Mouse (Mus musculus): ENCODE measurements around the gene Mastl. TPM values are rescaled to one million over a fixed set of nuclear protein-coding genes. Genes with fewer than 3 reads are reported as not detected.

The Mastl gene
- polyA plus RNA-seq, 1 experiment from 2014 or later = 5.3 TPM

GRCm38 (mm10) chr2:23068370-23068737 is 87.5 kb downstream of the Mastl start:
- Histone ChIP-seq H3K4me2 (ENCODE audit: low read length) (peak overlapping the region; percentile 97), H3K4me3 (replicated peaks; ENCODE audit: low read depth, low read length) (peak overlapping the region; percentile 64), H3K9ac (ENCODE audit: low read depth, low read length) (peak overlapping the region; percentile 75), H3K27ac (peak overlapping the region; percentile 98), H3K27me3 (ENCODE audit: insufficient read depth, low read length) (no peaks in the 10 kb centered on the region), H3K9me3 (replicated peaks; ENCODE audit: low read length) (no peaks in the 10 kb centered on the region), H3K4me1 (replicated peaks; ENCODE audit: insufficient read depth, low read length) (no peaks in the 10 kb centered on the region; the same call in 1 of the 2 replicates), H3K36me3 (ENCODE audit: insufficient read depth, low read length) (0 out of 2 replicates have a peak, but pooled peaks cover under 1% of the 10 kb centered on the region)
- WGBS = 2% methylated on average over 21 of the region's 21 CpGs
- DNase-seq (ENCODE audit: low spot score) = no peak
- no peak for TF ChIP-seq CTCF (IDR thresholded peaks at IDR 0.05; ENCODE audit: low read depth)
- peak; percentile 65 for ATAC-seq (replicated peaks; ENCODE audit: low FRiP score, low read depth)

GRCm38 (mm10) chr2:23067552-23068369 is 88.1 kb downstream of the Mastl start, which contains the start of gene Acbd5:
TSS of gene Acbd5 (plus strand) at chr2:23068167.
- peak within 1 kb of the TSS; percentile 64 for H3K4me3 ChIP-seq (replicated peaks; ENCODE audit: low read depth, low read length)
- H3K9ac ChIP-seq (ENCODE audit: low read depth, low read length) = peak within 1 kb of the TSS; percentile 75
- H3K36me3 ChIP-seq (ENCODE audit: insufficient read depth, low read length) = no peaks in the 10 kb centered on the region
- ATAC-seq (replicated peaks; ENCODE audit: low FRiP score, low read depth) = peak; percentile 93
- H3K4me2 ChIP-seq (ENCODE audit: low read length) = peak within 1 kb of the TSS; percentile 97
- H3K27me3 ChIP-seq (ENCODE audit: insufficient read depth, low read length) = no peaks in the 10 kb centered on the region
- WGBS = 2% methylated on average over 34 of the region's 34 CpGs
- peak; percentile 99 for DNase-seq (ENCODE audit: low spot score)
- H3K4me1 ChIP-seq (replicated peaks; ENCODE audit: insufficient read depth, low read length) = no peaks in the 10 kb centered on the region; the same call in 1 of the 2 replicates
- peak within 1 kb of the TSS; percentile 98 for H3K27ac ChIP-seq
- H3K9me3 ChIP-seq (replicated peaks; ENCODE audit: low read length) = no peaks in the 10 kb centered on the region
- TF ChIP-seq CTCF (IDR thresholded peaks at IDR 0.05; ENCODE audit: low read depth) = no peak

Other genes starting within 250 kb of the Mastl start
- gene Abi1, start 115.8 kb downstream of the Mastl start, polyA plus RNA-seq (2015; fragmentation: Nextera tagmentation; extraction: Ambion mirVana) = 41.0 and 45.0 TPM in 2 replicates
- gene Acbd5, start 87.9 kb downstream of the Mastl start, polyA plus RNA-seq (2015; fragmentation: Nextera tagmentation; extraction: Ambion mirVana) = 31.1 and 34.3 TPM in 2 replicates
- gene Yme1l1, start 345 bp upstream of the Mastl start, polyA plus RNA-seq (2015; fragmentation: Nextera tagmentation; extraction: Ambion mirVana) = 64.1 and 67.0 TPM in 2 replicates
- gene 4931423N10Rik, start 51.5 kb upstream of the Mastl start, polyA plus RNA-seq (2015; fragmentation: Nextera tagmentation; extraction: Ambion mirVana) = not detected in 2 replicates
- gene Nxph2, start 165.2 kb upstream of the Mastl start, polyA plus RNA-seq (2015; fragmentation: Nextera tagmentation; extraction: Ambion mirVana) = not detected in 2 replicates

Measured in kidney, postnatal 0 days (tissue).